ENCODE assay signal across 16 mouse cellular contexts in the genomic region with DNA sequence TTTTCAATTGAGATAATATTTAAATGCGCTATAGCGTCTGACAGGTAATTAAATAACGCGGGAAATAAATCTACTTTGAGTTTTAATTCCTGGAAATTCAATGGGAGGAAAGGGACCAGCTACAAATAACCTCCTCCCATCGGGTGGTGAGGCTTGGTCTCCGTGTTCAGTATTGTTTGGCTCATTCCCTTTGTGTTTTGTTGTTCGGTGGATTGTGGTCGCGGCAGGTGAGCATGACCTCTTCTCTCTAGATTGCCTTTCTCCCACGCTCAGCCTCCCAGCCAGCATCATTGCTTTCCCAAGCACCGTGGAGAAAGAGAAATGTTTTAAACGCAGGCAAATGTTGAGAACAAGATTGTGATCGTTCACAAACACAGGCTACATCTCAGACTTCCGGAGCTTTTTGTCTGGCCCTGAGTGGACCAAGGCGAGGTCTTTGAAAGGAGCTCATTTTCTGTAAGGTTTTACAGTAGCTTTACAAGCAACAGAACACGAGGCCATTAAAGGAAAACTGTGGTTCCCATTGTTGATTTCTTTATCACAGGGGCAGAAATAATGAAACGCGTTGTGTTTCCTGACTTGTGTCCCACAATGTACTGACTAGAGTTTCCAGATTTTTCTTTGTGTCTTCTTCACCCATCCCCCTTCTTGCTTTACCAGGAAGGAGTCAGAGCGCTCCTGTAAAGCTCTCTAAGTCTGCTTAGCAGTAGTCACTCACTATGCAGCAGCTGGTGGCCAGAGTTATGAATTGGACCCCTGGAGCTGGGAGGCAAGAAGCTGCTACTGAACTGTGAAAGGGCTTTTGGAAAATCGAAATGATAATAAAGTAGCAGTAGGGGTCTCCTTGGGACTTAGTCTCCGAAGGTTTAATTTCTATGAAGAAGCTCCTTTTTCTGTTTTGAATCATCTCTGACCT.
A peak's percentile ranks its signal among the peaks of the same experiment; 100 is the strongest.
DNase-seq lines count a peak whose midpoint lies in the region; ATAC-seq and TF ChIP-seq lines count a peak whose summit lies in the region.
"Had no signal": no experiment of that assay in that cellular context is flagged by ENCODE, and none has a peak within 500 bp of the region (broad histone marks: within the 10 kb centered on the region; RNA-seq: fewer than 3 reads in every experiment).

No protein-coding gene starts in this region.

- TF ChIP-seq EP300 in stomach, postnatal 0 days (optimal IDR thresholded peaks at IDR 0.05): no peak

- peak overlapping the region; percentile 36 for H3K4me2 ChIP-seq in hindbrain, postnatal 0 days (ENCODE audit: low read depth, low read length)
- no peak overlapping the region for H3K4me2 ChIP-seq in stomach, postnatal 0 days (replicated peaks; ENCODE audit: low read depth)
- H3K4me2 ChIP-seq: heart, embryonic 13.5 days; liver, embryonic 15.5 days had no signal

- H3K9ac ChIP-seq in hindbrain, postnatal 0 days (replicated peaks; ENCODE audit: low read length): no peak overlapping the region
- no peak overlapping the region for H3K9ac ChIP-seq in stomach, postnatal 0 days (ENCODE audit: low read length)
- H3K9ac ChIP-seq: heart, embryonic 13.5 days; liver, embryonic 15.5 days had no signal

- DNase-seq in ovary, adult 18-20 months (ENCODE audit: low spot score): peak; percentile 5
- no peak for DNase-seq in ovary, postnatal 14 days (ENCODE audit: low spot score)
- peak; percentile 5 for DNase-seq in embryo, embryonic 9.5 days (ENCODE audit: extremely low spot score)
- peak; percentile 28 for DNase-seq in hindbrain, postnatal 0 days (ENCODE audit: low spot score)
- peak; percentile 37 for DNase-seq in retina, embryonic 14.5 days (ENCODE audit: low spot score)
- DNase-seq in adrenal gland, postnatal 14 days: no peak
- no peak for DNase-seq in stomach, postnatal 0 days (ENCODE audit: low spot score)
- no peak for DNase-seq in left cerebral cortex, adult 8-10 months (ENCODE audit: low spot score in 2 of 2)
- DNase-seq: adrenal gland, postnatal 25 days; cerebellum, adult 11-12 months; gastrocnemius, postnatal 36 days; left cerebral cortex, postnatal 4 days; lung, postnatal 36 days had no signal

- no peak for TF ChIP-seq CTCF in hindbrain, postnatal 0 days (IDR thresholded peaks at IDR 0.05; ENCODE audit: low read depth)
- no peak for TF ChIP-seq CTCF in stomach, postnatal 0 days (IDR thresholded peaks at IDR 0.05; ENCODE audit: low read depth)

- H3K27ac ChIP-seq in hindbrain, postnatal 0 days: no peak overlapping the region
- no peak overlapping the region for H3K27ac ChIP-seq in stomach, postnatal 0 days (replicated peaks)
- H3K27ac ChIP-seq: heart, embryonic 13.5 days; liver, embryonic 15.5 days had no signal

- no peak overlapping the region for H3K4me3 ChIP-seq in hindbrain, postnatal 0 days (ENCODE audit: low read length)
- no peak overlapping the region for H3K4me3 ChIP-seq in stomach, postnatal 0 days (ENCODE audit: low read depth, low read length)
- H3K4me3 ChIP-seq: heart, embryonic 13.5 days; liver, embryonic 15.5 days; myocyte had no signal

- no peak for ATAC-seq in hindbrain, postnatal 0 days
- ATAC-seq in stomach, postnatal 0 days (ENCODE audit: low FRiP score, low TSS enrichment): no peak

- H3K9me3 ChIP-seq in hindbrain, postnatal 0 days (ENCODE audit: low read length): no peaks in the 10 kb centered on the region
- no peaks in the 10 kb centered on the region for H3K9me3 ChIP-seq in stomach, postnatal 0 days (ENCODE audit: control insufficient read depth, low read length)
- H3K9me3 ChIP-seq: heart, embryonic 13.5 days; liver, embryonic 15.5 days had no signal

- 26% methylated on average over 21 of the region's 21 CpGs for WGBS in hindbrain, postnatal 0 days
- 69% methylated on average over 21 of the region's 21 CpGs for WGBS in stomach, postnatal 0 days

- H3K27me3 ChIP-seq in hindbrain, postnatal 0 days (ENCODE audit: insufficient read depth, low read length): no peaks in the 10 kb centered on the region
- H3K27me3 ChIP-seq in stomach, postnatal 0 days (ENCODE audit: control insufficient read depth, insufficient read depth, low read length): no peaks in the 10 kb centered on the region
- H3K27me3 ChIP-seq: heart, embryonic 13.5 days; liver, embryonic 15.5 days had no signal

- 0 out of 2 replicates have a peak, but pooled peaks cover 5% of the 10 kb centered on the region for H3K4me1 ChIP-seq in hindbrain, postnatal 0 days (ENCODE audit: insufficient read depth, low read length)
- H3K4me1 ChIP-seq in stomach, postnatal 0 days (replicated peaks; ENCODE audit: control insufficient read depth, insufficient read depth): no peaks in the 10 kb centered on the region
- H3K4me1 ChIP-seq: heart, embryonic 13.5 days; liver, embryonic 15.5 days had no signal

- H3K36me3 ChIP-seq in hindbrain, postnatal 0 days (ENCODE audit: insufficient read depth, low read length): no peaks in the 10 kb centered on the region
- no peaks in the 10 kb centered on the region for H3K36me3 ChIP-seq in stomach, postnatal 0 days (ENCODE audit: control insufficient read depth, insufficient read depth, low read length)
- H3K36me3 ChIP-seq: heart, embryonic 13.5 days; liver, embryonic 15.5 days had no signal

Comparison
In these comparisons a context has a peak if more than half of its experiments do, and no peak if none do; other contexts are left out.
1. DNase-seq: peak in ovary, adult 18-20 months (single experiment), embryo, embryonic 9.5 days (single experiment), hindbrain, postnatal 0 days (single experiment) and retina, embryonic 14.5 days (single experiment); none in ovary, postnatal 14 days (single experiment), adrenal gland, postnatal 14 days (single experiment), stomach, postnatal 0 days (single experiment) and left cerebral cortex, adult 8-10 months (0 of 2).